Mouse (Mus musculus) liver, embryonic 15.5 days (tissue): ENCODE data around the gene Yipf4. TPM values are rescaled to one million over a fixed set of nuclear protein-coding genes. Genes with fewer than 3 reads are reported as not detected.
"Not testable (repeated sequence)": the region's sequence is repeated elsewhere in the genome, so short reads cannot be mapped to it uniquely, and the experiment has no call there.

ENCODE experiments used
- ATAC-seq: fragments of 200-750 bp; cut with Nextera tagmentation; 2 replicates; pipeline ENCODE4 v1.8.0; 2017; ENCODE audit warnings: moderate number of reproducible peaks, mild to moderate bottlenecking, moderate library complexity; ENCODE audit not compliant: insufficient read depth
- H3K27ac ChIP-seq: fragments of 300-500 bp; sonication (generic); replicated peaks from 2 replicates; pipeline ENCODE4 v1.5.1; 2015; ENCODE audit warnings: mild to moderate bottlenecking, inconsistent platforms
- H3K27me3 ChIP-seq: fragments of 300-500 bp; sonication (generic); 2 replicates; pipeline ENCODE4 v1.6.1; 2015; ENCODE audit warnings: mild to moderate bottlenecking, inconsistent platforms
- H3K36me3 ChIP-seq: fragments of 300-500 bp; sonication (generic); replicated peaks from 2 replicates; pipeline ENCODE4 v1.6.1; 2015; ENCODE audit warnings: moderate library complexity, mild to moderate bottlenecking, inconsistent platforms
- H3K4me1 ChIP-seq: fragments of 300-500 bp; sonication (generic); replicated peaks from 2 replicates; pipeline ENCODE4 v1.6.1; 2015; ENCODE audit warnings: inconsistent platforms
- H3K4me2 ChIP-seq: fragments of 300-500 bp; sonication (generic); 2 replicates; pipeline ENCODE4 v1.6.1; 2015; ENCODE audit warnings: moderate library complexity, mild to moderate bottlenecking, inconsistent platforms
- H3K4me3 ChIP-seq: fragments of 300-500 bp; sonication (generic); replicated peaks from 2 replicates; pipeline ENCODE4 v1.5.1; 2015; ENCODE audit warnings: mild to moderate bottlenecking, inconsistent platforms
- H3K9ac ChIP-seq: fragments of 300-500 bp; sonication (generic); 2 replicates; pipeline ENCODE4 v1.6.1; 2015; ENCODE audit warnings: moderate library complexity, mild to moderate bottlenecking, inconsistent platforms
- H3K9me3 ChIP-seq: fragments of 300-500 bp; sonication (generic); replicated peaks from 2 replicates; pipeline ENCODE4 v1.6.1; 2016; ENCODE audit warnings: inconsistent platforms
- WGBS: fragments of 180-500 bp; shearing (Covaris S2); methylation state at CpG from one replicate; pipeline ENCODE4 v1.1.7; 2015; ENCODE audit warnings: mixed read lengths; ENCODE audit not compliant: insufficient replicate concordance; 5-methylcytosine and 5-hydroxymethylcytosine counted together
- polyA plus RNA-seq: library from polyadenylated mRNA; unstranded; fragments of >200 nt; fragmentation: Nextera tagmentation; extraction: Ambion mirVana; gene quantifications from 2 replicates; pipeline ENCODE4 v1.2.1, GENCODE M21; 2015

Yipf4 gene
- 67.7 and 74.2 TPM in 2 replicates for polyA plus RNA-seq

DNA sequence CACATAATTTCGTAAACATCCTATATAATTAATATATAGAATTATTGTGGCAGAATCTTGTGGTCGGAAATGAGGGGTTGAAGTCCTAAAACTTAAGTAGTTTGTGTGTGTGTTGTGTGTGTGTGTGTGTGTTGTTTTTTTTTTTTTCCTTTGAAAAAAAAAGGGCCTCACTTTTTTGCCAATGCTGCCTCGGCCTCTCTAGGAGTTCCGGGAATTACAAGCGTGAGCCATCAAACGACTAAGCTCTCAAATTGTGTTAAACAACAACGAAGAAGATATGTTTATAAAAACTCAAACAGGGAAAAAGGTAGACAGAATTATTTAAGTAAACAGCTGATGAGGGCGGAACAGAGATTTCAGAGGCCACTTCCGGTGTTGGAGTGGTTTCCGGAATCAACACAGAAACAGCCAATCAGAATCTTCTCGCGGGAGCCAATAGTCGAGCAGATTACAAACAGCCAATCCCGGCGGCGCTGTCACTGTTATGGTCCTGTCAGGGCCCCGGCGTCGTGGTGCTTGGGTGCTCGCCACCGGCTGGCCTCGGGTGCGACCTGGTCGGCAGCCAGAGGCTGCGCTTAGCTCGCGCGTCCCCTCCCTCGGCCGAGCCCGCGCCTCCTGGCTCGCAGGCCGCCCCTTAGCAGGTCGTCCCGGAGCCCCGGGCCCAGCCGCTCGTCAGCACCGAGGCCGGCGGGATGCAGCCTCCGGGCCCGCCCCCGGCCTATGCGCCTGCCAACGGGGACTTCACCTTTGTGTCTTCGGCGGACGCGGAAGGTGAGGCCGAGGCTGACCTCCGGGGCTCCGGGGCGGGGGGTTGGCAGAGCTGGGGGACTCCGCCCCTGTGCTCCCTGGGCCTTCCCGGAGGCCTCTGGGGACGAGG, at the start of gene Yipf4:
Gene Yipf4 (plus strand): TSS at position 470 of the 877 bp plus-strand sequence.
- H3K4me1 ChIP-seq, result peaks cover 18% of the 10 kb centered on the region
- peak within 1 kb of the TSS; percentile 99 for H3K27ac ChIP-seq
- H3K36me3 ChIP-seq, result peaks cover 24% of the 10 kb centered on the region
- no peaks in the 10 kb centered on the region for H3K9me3 ChIP-seq
- peak within 1 kb of the TSS; percentile 96 for H3K9ac ChIP-seq
- WGBS, result 3% methylated on average over 58 of the region's 58 CpGs
- ATAC-seq, result peak; percentile 98
- peak within 1 kb of the TSS; percentile 98 for H3K4me3 ChIP-seq
- H3K27me3 ChIP-seq, result peaks cover 7% of the 10 kb centered on the region; the same call in 1 of the 2 replicates
- peak within 1 kb of the TSS; percentile 70 for H3K4me2 ChIP-seq

GRCm38 (mm10) chr17:74440486-74440885, 48.8 kb upstream of the Yipf4 start:
- Histone ChIP-seq H3K4me3 (no peak overlapping the region), H3K27me3 (no peaks in the 10 kb centered on the region), H3K4me1 (no peaks in the 10 kb centered on the region), H3K36me3 (no peaks in the 10 kb centered on the region), H3K9ac (no peak overlapping the region), H3K4me2 (no peak overlapping the region), H3K27ac (no peak overlapping the region), H3K9me3 (no peaks in the 10 kb centered on the region)
- WGBS, result 23% methylated on average over 5 of the region's 5 CpGs
- no peak for ATAC-seq

DNA sequence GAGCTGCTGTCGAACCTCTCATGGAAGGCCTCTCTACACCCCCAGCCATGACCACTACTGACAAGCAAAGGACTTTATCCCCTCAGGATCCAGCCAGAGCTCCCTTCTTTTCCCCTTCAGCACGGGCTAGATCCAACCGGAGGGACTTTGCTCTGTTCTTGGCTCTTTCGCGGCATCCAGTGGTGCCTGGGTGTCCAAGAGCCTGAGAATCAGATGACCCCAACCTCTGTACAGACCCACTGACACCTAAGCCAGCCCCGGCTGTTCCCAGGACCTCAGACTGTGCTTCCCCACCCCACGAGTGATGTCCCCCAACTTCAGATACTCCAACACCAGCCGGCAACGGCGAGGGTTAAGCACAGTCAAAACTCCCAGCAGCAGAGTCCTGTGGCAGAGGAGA, 39.5 kb upstream of the Yipf4 start:
- H3K36me3 ChIP-seq, result no peaks in the 10 kb centered on the region
- no peaks in the 10 kb centered on the region for H3K9me3 ChIP-seq
- no peak overlapping the region for H3K4me3 ChIP-seq
- H3K27ac ChIP-seq, result no peak overlapping the region
- ATAC-seq, result no peak
- no peaks in the 10 kb centered on the region for H3K4me1 ChIP-seq
- no peaks in the 10 kb centered on the region for H3K27me3 ChIP-seq
- no peak overlapping the region for H3K4me2 ChIP-seq
- no peak overlapping the region for H3K9ac ChIP-seq
- WGBS, result 76% methylated on average over 10 of the region's 10 CpGs

GRCm38 (mm10) chr17:74453928-74454327, 35.4 kb upstream of the Yipf4 start:
- Histone ChIP-seq H3K4me1 (no peaks in the 10 kb centered on the region), H3K4me2 (no peak overlapping the region), H3K4me3 (no peak overlapping the region), H3K27me3 (no peaks in the 10 kb centered on the region), H3K36me3 (no peaks in the 10 kb centered on the region), H3K9ac (no peak overlapping the region), H3K9me3 (no peaks in the 10 kb centered on the region), H3K27ac (no peak overlapping the region)
- WGBS, result 49% methylated on average over 3 of the region's 3 CpGs
- ATAC-seq, result no peak

DNA sequence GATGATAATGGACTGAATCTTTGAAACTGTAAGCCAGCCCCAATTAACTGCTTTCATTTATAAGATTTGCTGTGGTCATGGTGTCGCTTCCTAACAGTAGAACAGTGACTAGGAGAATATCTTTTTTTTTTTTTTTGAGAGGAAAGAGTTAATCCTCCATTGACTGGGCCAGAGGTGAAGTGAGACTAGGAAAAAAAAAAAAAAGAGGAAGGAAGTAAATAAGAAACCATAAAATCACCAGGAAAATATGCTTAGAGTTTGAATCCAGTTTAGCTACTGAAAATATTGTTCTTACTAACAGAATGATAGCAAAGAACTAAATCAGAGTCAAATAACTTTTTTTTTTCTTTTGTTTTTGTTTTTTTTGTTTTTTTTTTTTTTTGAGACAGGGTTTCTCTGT, 34.6 kb upstream of the Yipf4 start:
- H3K9ac ChIP-seq, result no peak overlapping the region
- H3K36me3 ChIP-seq, result no peaks in the 10 kb centered on the region
- no peak overlapping the region for H3K4me2 ChIP-seq
- no peak overlapping the region for H3K4me3 ChIP-seq
- H3K27ac ChIP-seq, result no peak overlapping the region
- H3K27me3 ChIP-seq, result no peaks in the 10 kb centered on the region
- WGBS, result 38% methylated on average over 1 of the region's 1 CpGs
- H3K9me3 ChIP-seq, result no peaks in the 10 kb centered on the region
- no peaks in the 10 kb centered on the region for H3K4me1 ChIP-seq
- ATAC-seq, result no peak

DNA sequence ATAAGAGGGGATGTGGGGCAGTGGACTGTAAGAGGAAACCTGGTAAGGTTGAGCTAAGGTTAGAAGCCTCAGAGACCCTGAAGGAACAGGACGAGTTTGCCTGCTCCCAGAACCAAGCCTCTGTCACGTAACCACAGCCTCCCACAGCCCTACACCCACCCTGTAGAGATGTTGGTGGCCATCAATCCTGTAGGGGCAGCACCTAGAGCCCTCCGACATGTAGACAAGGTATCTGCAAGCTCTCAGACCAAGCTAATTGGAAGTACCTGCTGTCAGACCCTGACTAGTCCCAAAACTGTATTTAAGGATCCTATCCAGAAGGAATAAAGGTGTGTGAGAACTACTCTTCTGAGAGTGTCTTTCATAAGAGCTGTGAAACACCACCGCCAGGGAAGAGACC, 33.9 kb upstream of the Yipf4 start:
- Histone ChIP-seq H3K4me2 (no peak overlapping the region), H3K9ac (no peak overlapping the region), H3K9me3 (no peaks in the 10 kb centered on the region), H3K4me1 (no peaks in the 10 kb centered on the region), H3K36me3 (no peaks in the 10 kb centered on the region), H3K27ac (no peak overlapping the region), H3K4me3 (no peak overlapping the region), H3K27me3 (no peaks in the 10 kb centered on the region)
- 71% methylated on average over 4 of the region's 4 CpGs for WGBS
- no peak for ATAC-seq

- Histone ChIP-seq H3K9ac (no peak overlapping the region), H3K4me3 (no peak overlapping the region), H3K4me1 (no peaks in the 10 kb centered on the region), H3K27me3 (no peaks in the 10 kb centered on the region), H3K9me3 (no peaks in the 10 kb centered on the region), H3K27ac (no peak overlapping the region), H3K36me3 (no peaks in the 10 kb centered on the region), H3K4me2 (no peak overlapping the region)
- WGBS, result 85% methylated on average over 5 of the region's 5 CpGs
- ATAC-seq, result no peak
These were observed 32.5 kb upstream of the Yipf4 start for GRCm38 (mm10) chr17:74456825-74457224.

DNA sequence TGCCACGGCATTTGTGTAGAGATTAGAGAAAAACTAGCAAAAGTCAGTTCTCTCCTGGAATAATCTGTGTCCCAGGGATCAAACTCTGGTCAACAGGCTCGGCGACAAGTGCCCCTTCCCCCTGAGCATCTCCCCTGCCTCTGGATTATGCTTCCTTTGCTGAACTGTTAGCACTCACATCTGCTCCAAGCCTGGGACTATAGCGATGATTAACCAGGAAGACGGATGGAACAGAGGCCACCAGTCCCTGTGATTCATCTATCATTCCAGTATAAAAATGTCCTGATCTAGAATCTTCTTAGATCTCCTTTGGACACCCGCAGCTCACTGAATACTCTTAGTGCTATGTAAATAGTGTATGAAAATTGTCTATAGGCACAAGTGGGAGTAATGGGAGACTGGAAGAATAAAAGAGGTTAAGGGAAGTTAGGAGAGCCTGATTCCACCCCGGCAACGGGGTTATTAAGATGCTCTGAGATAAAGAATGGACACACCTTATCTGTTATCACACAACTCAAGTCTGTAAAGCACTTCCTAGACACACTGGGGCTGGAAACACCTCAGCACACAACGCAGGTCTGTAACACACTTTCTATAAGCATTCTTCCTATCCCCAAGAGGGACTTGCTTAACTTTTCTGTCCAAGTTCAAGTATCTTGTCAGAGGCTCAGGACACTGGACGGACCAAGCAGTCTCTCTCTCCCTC, 31.2 kb upstream of the Yipf4 start:
- no peak overlapping the region for H3K9ac ChIP-seq
- no peak for ATAC-seq
- H3K36me3 ChIP-seq, result no peaks in the 10 kb centered on the region
- no peak overlapping the region; the same call in 1 of the 2 replicates for H3K4me3 ChIP-seq
- H3K27ac ChIP-seq, result no peak overlapping the region
- H3K9me3 ChIP-seq, result no peaks in the 10 kb centered on the region
- no peaks in the 10 kb centered on the region for H3K27me3 ChIP-seq
- 49% methylated on average over 10 of the region's 10 CpGs for WGBS
- no peaks in the 10 kb centered on the region for H3K4me1 ChIP-seq
- H3K4me2 ChIP-seq, result no peak overlapping the region

DNA sequence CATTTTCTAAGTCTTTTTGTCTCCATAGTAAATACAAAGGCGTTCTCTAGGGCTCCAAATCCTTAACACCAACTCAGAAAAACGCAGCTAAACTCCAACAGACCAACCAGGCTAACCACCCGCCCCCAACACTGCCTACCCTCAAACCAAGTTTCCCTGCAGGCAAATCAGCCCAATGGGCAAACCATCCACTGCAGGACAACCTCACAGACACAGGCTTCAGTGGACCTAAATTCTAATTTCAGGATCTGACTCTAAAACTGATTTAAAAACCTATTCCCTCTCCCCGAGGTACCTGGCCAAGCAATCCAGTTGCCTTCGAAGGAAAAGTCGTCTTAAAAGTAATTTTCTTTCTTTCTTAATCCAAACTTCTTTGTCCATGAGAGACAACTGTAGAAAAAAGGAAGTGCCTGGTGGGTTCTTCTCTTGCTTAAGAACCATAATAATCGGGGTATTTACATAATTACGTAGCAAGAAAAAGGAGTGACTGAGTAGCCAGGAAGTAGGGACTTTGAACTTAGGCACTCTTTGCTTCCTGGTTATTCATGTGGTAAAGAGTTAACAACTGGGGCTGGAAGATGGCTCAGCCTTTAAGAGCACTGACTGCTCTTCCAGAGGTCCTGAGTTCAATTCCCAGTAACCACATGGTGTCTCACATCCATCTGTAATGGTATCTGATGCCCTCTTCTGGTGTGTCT, 30.4 kb upstream of the Yipf4 start, which contains the start of gene Nlrc4:
Gene Nlrc4 (minus strand): TSS at position 432 of the 698 bp plus-strand sequence.
- Histone ChIP-seq H3K9ac (no peak within 1 kb of the TSS), H3K27ac (no peak within 1 kb of the TSS), H3K36me3 (no peaks in the 10 kb centered on the region), H3K27me3 (no peaks in the 10 kb centered on the region), H3K4me3 (no peak within 1 kb of the TSS; the same call in 1 of the 2 replicates), H3K9me3 (no peaks in the 10 kb centered on the region), H3K4me2 (no peak within 1 kb of the TSS), H3K4me1 (no peaks in the 10 kb centered on the region)
- no peak for ATAC-seq
- WGBS, result 32% methylated on average over 8 of the region's 8 CpGs

- Histone ChIP-seq H3K9me3 (no peaks in the 10 kb centered on the region), H3K9ac (no peak overlapping the region), H3K4me3 (no peak overlapping the region), H3K27ac (no peak overlapping the region), H3K27me3 (no peaks in the 10 kb centered on the region), H3K4me2 (no peak overlapping the region), H3K36me3 (no peaks in the 10 kb centered on the region), H3K4me1 (no peaks in the 10 kb centered on the region)
- no peak for ATAC-seq
These were observed 25.8 kb upstream of the Yipf4 start for GRCm38 (mm10) chr17:74463510-74463909.

GRCm38 (mm10) chr17:74467981-74468380, 21.3 kb upstream of the Yipf4 start:
- not testable (repeated sequence) for ATAC-seq, H3K4me2 ChIP-seq, H3K27ac ChIP-seq, H3K4me1 ChIP-seq, H3K9ac ChIP-seq, H3K9me3 ChIP-seq, H3K27me3 ChIP-seq, H3K4me3 ChIP-seq, H3K36me3 ChIP-seq
- 66% methylated on average over 2 of the region's 2 CpGs for WGBS
